Mouse (Mus musculus) neural tube, embryonic 15.5 days (tissue): ENCODE measurements around the gene Arid5a. TPM values are rescaled to one million over a fixed set of nuclear protein-coding genes. Genes with fewer than 3 reads are reported as not detected.

Experiments
- microRNA-seq: library from miRNA; unstranded; fragments of <30 nt; microRNA quantifications from one replicate; pipeline ENCODE4, GENCODE M21; 2017
- polyA plus RNA-seq: library from polyadenylated mRNA; unstranded; fragments of >200 nt; fragmentation: Nextera tagmentation; extraction: Ambion mirVana; gene quantifications from 2 replicates; pipeline ENCODE4 v1.2.1, GENCODE M21; 2015

The Arid5a gene
- polyA plus RNA-seq, 1 experiment from 2014 or later, result 3.7 TPM

Small RNA genes lying within 50 kb of the gene (microRNA-seq; reads per million reads assigned to microRNA genes)
- not detected for gene Mir6898

Other genes starting within 250 kb of the Arid5a start
- gene Hs6st1, start 239.3 kb upstream of the Arid5a start, polyA plus RNA-seq, result 11.7 and 24.1 TPM in 2 replicates
- 43.9 and 46.0 TPM in 2 replicates for gene Uggt1, start 63.0 kb upstream of the Arid5a start, polyA plus RNA-seq
- gene Neurl3, start 33.1 kb upstream of the Arid5a start, polyA plus RNA-seq, result 2.2 and 3.2 TPM in 2 replicates
- gene Kansl3, start 61.4 kb downstream of the Arid5a start, polyA plus RNA-seq, result 36.0 and 36.7 TPM in 2 replicates
- 1.8 and 2.0 TPM in 2 replicates for gene Fer1l5, start 64.6 kb downstream of the Arid5a start, polyA plus RNA-seq
- 69.4 and 73.6 TPM in 2 replicates for gene Lman2l, start 137.5 kb downstream of the Arid5a start, polyA plus RNA-seq
- 10.6 and 15.0 TPM in 2 replicates for gene Cnnm4, start 163.9 kb downstream of the Arid5a start, polyA plus RNA-seq
- gene Cnnm3, start 204.1 kb downstream of the Arid5a start, polyA plus RNA-seq, result 3.1 and 4.5 TPM in 2 replicates
- gene Ankrd23, start 229.2 kb downstream of the Arid5a start, polyA plus RNA-seq, result 21.6 and 21.8 TPM in 2 replicates
- gene Gm42417, start 231.7 kb downstream of the Arid5a start, polyA plus RNA-seq, result 0.36 and 1.2 TPM in 2 replicates
- gene Ankrd39, start 239.7 kb downstream of the Arid5a start, polyA plus RNA-seq, result 29.4 and 33.0 TPM in 2 replicates